Mouse (Mus musculus) MN1 (cell line): Measurements from ENCODE around the gene Rab4a.

Experiments
- DNase-seq: peaks from one replicate; pipeline ENCODE4 v3.0.0-alpha.2; 2016; ENCODE audit warnings: low spot score

The Rab4a gene

GRCm38 (mm10) chr8:123847546-123847945, 41.8 kb downstream of the Rab4a start:
- no peak for DNase-seq

- DNase-seq = no peak
Measured at GRCm38 (mm10) chr8:123849352-123849751, 43.6 kb downstream of the Rab4a start.

- DNase-seq = no peak
Measured at GRCm38 (mm10) chr8:123851590-123851989, 45.8 kb downstream of the Rab4a start.

- DNase-seq = no peak
Measured at GRCm38 (mm10) chr8:123854252-123854651, 48.5 kb downstream of the Rab4a start.

- DNase-seq = no peak
Measured at GRCm38 (mm10) chr8:123854733-123855475, 49.1 kb downstream of the Rab4a start.

- DNase-seq = no peak
Measured at GRCm38 (mm10) chr8:123857361-123857760, 51.6 kb downstream of the Rab4a start.

GRCm38 (mm10) chr8:123858574-123858940, 52.8 kb downstream of the Rab4a start:
- DNase-seq = peak; percentile 72

GRCm38 (mm10) chr8:123858941-123859647, 53.3 kb downstream of the Rab4a start:
- DNase-seq = peak; percentile 96

- peak; percentile 77 for DNase-seq
Measured at GRCm38 (mm10) chr8:123859648-123860259, 54.0 kb downstream of the Rab4a start, which contains the start of gene Ccsap. TSS of gene Ccsap (minus strand) at chr8:123860209.

- DNase-seq = peak; percentile 38
Measured at GRCm38 (mm10) chr8:123860386-123860785, 54.6 kb downstream of the Rab4a start.

GRCm38 (mm10) chr8:123865786-123866185, 60.0 kb downstream of the Rab4a start:
- no peak for DNase-seq

- peak; percentile 71 for DNase-seq
Measured at GRCm38 (mm10) chr8:123866971-123867370, 61.2 kb downstream of the Rab4a start.

- no peak for DNase-seq
Measured at GRCm38 (mm10) chr8:123872048-123872447, 66.3 kb downstream of the Rab4a start.

GRCm38 (mm10) chr8:123873364-123873763, 67.6 kb downstream of the Rab4a start:
- no peak for DNase-seq

- no peak for DNase-seq
Measured at GRCm38 (mm10) chr8:123874324-123874723, 68.5 kb downstream of the Rab4a start.

GRCm38 (mm10) chr8:123877865-123878264, 72.1 kb downstream of the Rab4a start:
- no peak for DNase-seq

- DNase-seq = no peak
Measured at GRCm38 (mm10) chr8:123880271-123880670, 74.5 kb downstream of the Rab4a start.

- DNase-seq = no peak
Measured at GRCm38 (mm10) chr8:123880821-123881350, 75.1 kb downstream of the Rab4a start.

- no peak for DNase-seq
Measured at GRCm38 (mm10) chr8:123882412-123882811, 76.6 kb downstream of the Rab4a start.

- no peak for DNase-seq
Measured at GRCm38 (mm10) chr8:123883094-123883493, 77.3 kb downstream of the Rab4a start.
